Mouse (Mus musculus) neural tube, embryonic 11.5 days (tissue): ENCODE measurements around the gene Riok2. TPM values are rescaled to one million over a fixed set of nuclear protein-coding genes. Genes with fewer than 3 reads are reported as not detected.

Experiments used
- ATAC-seq: fragments of 200-750 bp; cut with Nextera tagmentation; 2 replicates; pipeline ENCODE4 v1.8.0; 2017; ENCODE audit warnings: moderate number of reproducible peaks, mild to moderate bottlenecking, moderate TSS enrichment, moderate library complexity; ENCODE audit not compliant: insufficient read depth, low FRiP score, low TSS enrichment
- DNase-seq: peaks from one replicate; pipeline ENCODE4 v3.0.0-alpha.2; 2015; ENCODE audit warnings: low spot score
- H3K27ac ChIP-seq: fragments of 300-500 bp; sonication (generic); 2 replicates; pipeline ENCODE4 v1.5.1; 2014; ENCODE audit warnings: low read depth, mild to moderate bottlenecking, low read length
- H3K27me3 ChIP-seq: fragments of 300-500 bp; sonication (generic); 2 replicates; pipeline ENCODE4 v1.6.1; 2014; ENCODE audit warnings: mild to moderate bottlenecking, low read length, mixed read lengths; ENCODE audit not compliant: control insufficient read depth, insufficient read depth
- H3K36me3 ChIP-seq: fragments of 300-500 bp; sonication (generic); 2 replicates; pipeline ENCODE4 v1.6.1; 2014; ENCODE audit warnings: mild to moderate bottlenecking, low read length, moderate library complexity, mixed read lengths; ENCODE audit not compliant: control insufficient read depth, insufficient read depth
- H3K4me1 ChIP-seq: fragments of 300-500 bp; sonication (generic); 2 replicates; pipeline ENCODE4 v1.6.1; 2014; ENCODE audit warnings: low read length, mixed read lengths; ENCODE audit not compliant: control insufficient read depth, insufficient read depth
- H3K4me2 ChIP-seq: fragments of 300-500 bp; sonication (generic); 2 replicates; pipeline ENCODE4 v1.6.1; 2014; ENCODE audit warnings: low read depth, mild to moderate bottlenecking, moderate library complexity
- H3K4me3 ChIP-seq: fragments of 300-500 bp; sonication (generic); 2 replicates; pipeline ENCODE4 v1.5.1; 2014; ENCODE audit warnings: low read depth, low read length
- H3K9ac ChIP-seq: fragments of 300-500 bp; sonication (generic); 2 replicates; pipeline ENCODE4 v1.6.1; 2014; ENCODE audit warnings: mild to moderate bottlenecking, low read length
- H3K9me3 ChIP-seq: fragments of 300-500 bp; sonication (generic); 2 replicates; pipeline ENCODE4 v1.6.1; 2016; ENCODE audit warnings: low read length; ENCODE audit not compliant: control insufficient read depth
- WGBS: fragments of 180-500 bp; shearing (Covaris S2); extraction: QIAGEN DNeasy Blood & Tissue Kit; methylation state at CpG from one replicate; pipeline ENCODE4 v1.1.7; 2014; 5-methylcytosine and 5-hydroxymethylcytosine counted together
- polyA plus RNA-seq: library from polyadenylated mRNA; unstranded; fragments of >200 nt; fragmentation: Nextera tagmentation; extraction: Ambion mirVana; gene quantifications from 2 replicates; pipeline ENCODE4 v1.2.1, GENCODE M21; 2014

Gene Riok2
- polyA plus RNA-seq, 1 experiment from 2014 or later = 31.3 TPM

- H3K4me3 ChIP-seq = no peak overlapping the region
Observed at GRCm38 (mm10) chr17:17412176-17412575, 38.1 kb downstream of the Riok2 start.

DNA sequence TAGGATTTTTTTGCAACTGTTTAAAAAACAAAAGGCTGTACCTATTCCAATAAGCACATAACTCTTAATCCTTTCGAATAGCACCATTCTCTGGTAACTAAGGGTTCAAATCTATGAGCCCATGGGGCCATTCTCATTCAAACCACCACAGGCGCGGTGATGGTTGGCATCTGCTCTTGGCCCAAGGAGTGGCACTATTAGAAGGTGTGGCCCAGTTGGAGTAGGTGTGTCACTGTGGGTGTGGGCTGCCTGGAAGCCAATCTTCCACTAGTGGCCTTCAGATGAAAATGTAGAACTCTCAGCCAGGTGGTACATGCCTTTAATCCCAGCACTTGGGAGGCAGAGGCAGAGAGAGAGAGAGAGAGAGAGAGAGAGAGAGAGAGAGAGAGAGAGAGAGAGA lies 40.1 kb downstream of the Riok2 start:
- Histone ChIP-seq H3K27ac (no peak overlapping the region), H3K9ac (no peak overlapping the region), H3K4me3 (no peak overlapping the region), H3K4me1 (no peaks in the 10 kb centered on the region), H3K27me3 (no peaks in the 10 kb centered on the region), H3K4me2 (no peak overlapping the region), H3K9me3 (no peaks in the 10 kb centered on the region), H3K36me3 (no peaks in the 10 kb centered on the region; the same call in 1 of the 2 replicates)
- WGBS = 96% methylated on average over 3 of the region's 3 CpGs
- ATAC-seq = no peak
- no peak for DNase-seq

More at GRCm38 (mm10) chr17:17412176-17412575, 38.1 kb downstream of the Riok2 start:
- H3K4me2 ChIP-seq = no peak overlapping the region
- H3K27me3 ChIP-seq = no peaks in the 10 kb centered on the region
- ATAC-seq = no peak
- no peaks in the 10 kb centered on the region for H3K36me3 ChIP-seq
- DNase-seq = no peak
- WGBS = 91% methylated on average over 2 of the region's 2 CpGs
- no peak overlapping the region for H3K9ac ChIP-seq
- no peak overlapping the region for H3K27ac ChIP-seq
- no peaks in the 10 kb centered on the region for H3K9me3 ChIP-seq
- no peaks in the 10 kb centered on the region for H3K4me1 ChIP-seq

DNA sequence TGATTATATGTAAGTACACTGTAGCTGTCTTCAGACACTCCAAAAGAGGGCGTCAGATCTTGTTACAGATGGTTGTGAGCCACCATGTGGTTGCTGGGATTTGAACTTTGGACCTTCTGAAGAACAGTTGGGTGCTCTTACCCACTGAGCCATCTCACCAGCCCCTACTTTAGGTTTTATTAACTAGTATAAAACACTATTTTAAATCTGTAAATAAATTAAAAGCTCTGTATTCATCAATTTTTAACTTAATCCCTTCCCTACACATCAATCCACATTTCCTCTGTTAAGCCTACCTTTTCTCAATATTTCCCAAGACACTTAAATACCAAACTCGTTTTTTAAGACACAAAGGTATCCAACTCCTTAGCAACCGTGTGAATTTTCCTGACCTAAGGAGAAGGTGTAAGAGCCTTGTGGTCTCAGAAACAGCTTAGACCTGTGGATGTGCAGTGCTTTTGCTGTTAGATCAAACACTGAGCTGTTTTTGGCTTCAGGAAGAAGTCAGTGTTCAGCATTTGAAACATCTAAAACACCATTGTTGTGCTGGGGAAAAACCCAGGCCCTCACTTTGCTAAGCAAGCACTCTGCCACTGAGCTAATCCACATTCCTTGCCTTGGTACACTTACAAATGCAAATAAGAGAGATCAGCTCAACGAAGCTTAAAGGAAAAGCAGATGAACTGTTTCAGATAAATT lies 50.6 kb downstream of the Riok2 start:
- H3K36me3 ChIP-seq = no peaks in the 10 kb centered on the region
- no peak for DNase-seq
- H3K4me1 ChIP-seq = no peaks in the 10 kb centered on the region
- H3K27me3 ChIP-seq = no peaks in the 10 kb centered on the region
- H3K27ac ChIP-seq = no peak overlapping the region
- WGBS = 37% methylated on average over 4 of the region's 4 CpGs
- H3K9me3 ChIP-seq = no peaks in the 10 kb centered on the region
- H3K4me3 ChIP-seq = no peak overlapping the region
- no peak overlapping the region for H3K9ac ChIP-seq
- no peak for ATAC-seq
- H3K4me2 ChIP-seq = no peak overlapping the region

GRCm38 (mm10) chr17:17425308-17425813 lies 51.3 kb downstream of the Riok2 start:
- DNase-seq (no peak), ATAC-seq (no peak)
- H3K4me2 ChIP-seq = no peak overlapping the region
- no peak overlapping the region for H3K9ac ChIP-seq
- H3K27ac ChIP-seq = no peak overlapping the region
- H3K9me3 ChIP-seq = no peaks in the 10 kb centered on the region
- H3K27me3 ChIP-seq = no peaks in the 10 kb centered on the region
- WGBS = 63% methylated on average over 4 of the region's 4 CpGs
- H3K4me1 ChIP-seq = no peaks in the 10 kb centered on the region
- no peak overlapping the region for H3K4me3 ChIP-seq
- no peaks in the 10 kb centered on the region for H3K36me3 ChIP-seq

DNA sequence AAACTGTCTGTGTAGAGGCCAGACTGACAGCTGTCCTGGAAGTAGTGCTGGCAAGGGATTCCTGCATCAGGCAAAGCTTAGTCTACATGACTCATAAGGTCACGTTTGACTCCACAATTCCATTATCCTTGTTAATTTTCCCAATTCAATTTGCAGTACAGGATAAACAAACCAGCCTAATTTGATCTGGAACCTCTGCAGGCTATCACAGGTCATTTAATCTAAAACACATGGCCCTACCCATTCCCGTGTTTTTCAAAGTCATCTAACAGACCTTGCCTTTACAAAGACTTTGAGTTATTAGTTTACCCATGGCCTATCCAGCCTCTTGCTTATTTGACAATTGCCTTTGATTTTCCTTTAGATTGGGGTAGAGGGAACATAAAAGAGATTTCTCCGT lies 51.8 kb downstream of the Riok2 start:
- Histone ChIP-seq H3K4me2 (no peak overlapping the region), H3K9me3 (no peaks in the 10 kb centered on the region), H3K4me3 (no peak overlapping the region), H3K36me3 (no peaks in the 10 kb centered on the region), H3K27ac (no peak overlapping the region), H3K27me3 (no peaks in the 10 kb centered on the region), H3K4me1 (no peaks in the 10 kb centered on the region), H3K9ac (no peak overlapping the region)
- ATAC-seq (no peak), DNase-seq (no peak)
- WGBS = 56% methylated on average over 3 of the region's 3 CpGs

GRCm38 (mm10) chr17:17428888-17429287 lies 54.8 kb downstream of the Riok2 start:
- no peak overlapping the region for H3K9ac ChIP-seq
- ATAC-seq = no peak

DNA sequence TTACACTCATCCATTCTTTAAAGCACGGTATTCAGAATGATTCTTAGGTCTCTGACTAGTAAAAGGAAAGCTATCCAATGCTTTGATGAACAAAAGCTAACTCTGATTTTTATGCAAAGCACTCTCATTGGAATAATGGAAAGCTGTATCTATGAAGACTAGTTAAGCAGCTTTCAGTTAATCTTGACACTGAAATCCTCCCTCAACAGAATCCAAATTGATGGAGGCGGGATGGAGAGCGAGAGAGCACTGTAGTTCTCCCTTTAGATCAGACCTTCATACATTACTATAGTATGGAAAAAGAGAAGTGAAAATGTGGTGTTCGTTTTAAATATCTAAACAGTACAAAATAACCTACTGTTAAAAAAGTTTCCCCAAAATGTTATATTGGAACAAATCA lies 59.6 kb downstream of the Riok2 start:
- no peak overlapping the region for H3K4me3 ChIP-seq
- no peak overlapping the region for H3K9ac ChIP-seq
- DNase-seq = no peak
- ATAC-seq = no peak
- no peaks in the 10 kb centered on the region for H3K9me3 ChIP-seq
- H3K4me2 ChIP-seq = no peak overlapping the region
- 82% methylated on average over 4 of the region's 4 CpGs for WGBS
- no peak overlapping the region for H3K27ac ChIP-seq
- no peaks in the 10 kb centered on the region for H3K4me1 ChIP-seq
- no peaks in the 10 kb centered on the region for H3K36me3 ChIP-seq
- no peaks in the 10 kb centered on the region for H3K27me3 ChIP-seq

More at GRCm38 (mm10) chr17:17428888-17429287, 54.8 kb downstream of the Riok2 start:
- DNase-seq = no peak
- H3K4me3 ChIP-seq = no peak overlapping the region
- no peaks in the 10 kb centered on the region for H3K4me1 ChIP-seq
- H3K4me2 ChIP-seq = no peak overlapping the region
- no peaks in the 10 kb centered on the region for H3K9me3 ChIP-seq
- 81% methylated on average over 2 of the region's 2 CpGs for WGBS
- H3K27ac ChIP-seq = no peak overlapping the region
- no peaks in the 10 kb centered on the region for H3K36me3 ChIP-seq
- no peaks in the 10 kb centered on the region for H3K27me3 ChIP-seq

DNA sequence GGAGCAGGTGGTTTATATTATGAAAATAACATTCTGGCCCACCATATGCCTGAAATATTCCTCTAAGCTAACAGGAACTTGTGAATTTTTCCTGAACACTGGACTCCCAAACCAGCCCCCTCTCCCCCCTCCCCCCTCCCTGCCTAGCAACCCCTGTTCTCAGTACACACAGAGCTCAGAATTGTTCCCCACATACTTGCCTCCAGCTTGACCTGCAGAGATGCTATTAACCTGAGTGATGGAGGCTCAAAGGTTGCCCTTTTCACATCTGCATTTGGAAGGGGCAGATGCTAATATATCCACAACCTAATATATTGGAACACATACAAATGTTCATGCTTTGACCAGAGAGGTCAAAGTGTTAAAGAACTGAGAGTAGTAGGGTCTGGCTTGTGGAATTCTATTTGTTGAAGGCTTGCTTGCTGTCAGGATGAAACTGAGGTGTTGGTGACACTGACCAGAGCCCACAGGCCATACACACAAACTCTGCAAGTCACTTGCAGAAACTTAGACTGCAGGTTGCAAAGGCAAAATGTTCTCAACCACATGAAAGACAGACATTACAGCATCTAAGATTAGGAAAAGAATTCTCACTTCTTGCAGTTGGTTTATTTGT lies 64.6 kb downstream of the Riok2 start:
- H3K27me3 ChIP-seq = no peaks in the 10 kb centered on the region
- H3K4me2 ChIP-seq = no peak overlapping the region
- H3K9ac ChIP-seq = no peak overlapping the region
- no peaks in the 10 kb centered on the region for H3K36me3 ChIP-seq
- DNase-seq = no peak
- H3K27ac ChIP-seq = no peak overlapping the region
- no peaks in the 10 kb centered on the region for H3K4me1 ChIP-seq
- H3K4me3 ChIP-seq = no peak overlapping the region
- ATAC-seq = no peak
- no peaks in the 10 kb centered on the region for H3K9me3 ChIP-seq
